Mouse (Mus musculus): ENCODE data around the gene Rnps1. TPM values are rescaled to one million over a fixed set of nuclear protein-coding genes. Genes with fewer than 3 reads are reported as not detected.

The Rnps1 gene
- polyA plus RNA-seq (2016; fragmentation: Nextera tagmentation; extraction: Ambion mirVana), result 454 and 468 TPM in 2 replicates

DNA sequence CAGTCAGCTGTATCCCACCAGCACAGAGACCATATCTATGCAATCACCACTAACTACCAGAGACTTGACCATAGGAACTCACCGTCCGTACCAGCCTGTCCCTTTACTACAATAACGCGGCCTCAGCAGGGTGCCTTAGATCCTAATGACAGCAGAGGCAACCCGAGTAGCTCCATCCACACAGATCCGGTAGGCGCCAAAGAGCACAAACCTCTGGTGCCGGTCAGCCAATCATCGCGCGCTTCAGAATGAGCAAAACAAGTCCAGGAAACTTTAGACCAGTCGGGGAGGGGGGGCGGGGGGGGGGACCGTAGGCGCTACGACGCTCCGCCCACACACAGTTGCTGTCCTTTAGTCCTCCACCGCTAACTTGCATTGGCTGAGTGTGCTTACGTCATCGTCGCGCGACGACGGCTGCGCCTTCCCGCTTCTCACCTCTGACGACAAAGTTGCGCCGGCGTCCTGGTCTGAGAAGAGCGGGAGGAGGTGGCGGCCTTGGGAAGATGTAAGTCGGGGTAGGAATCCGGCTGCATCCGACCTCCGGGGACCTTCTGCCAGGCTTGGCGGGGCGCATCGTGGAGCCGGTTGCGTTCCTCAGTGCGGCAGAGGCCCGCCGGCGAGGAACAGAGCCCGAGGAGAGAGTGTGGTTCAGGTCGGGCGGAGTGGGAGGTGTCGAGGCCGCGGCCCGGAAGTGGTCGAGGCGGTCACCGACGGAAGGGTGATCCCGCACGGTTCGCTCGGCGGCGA lies at the start of gene Rnps1:
TSS of gene Rnps1 (plus strand) at position 336 of the 747 bp plus-strand sequence.
- H3K4me1 ChIP-seq, result peaks cover 37% of the 10 kb centered on the region
- no peaks in the 10 kb centered on the region for H3K27me3 ChIP-seq (ENCODE audit: low read depth, poor library complexity, severe bottlenecking)
- peak within 1 kb of the TSS; percentile 79 for H3K4me3 ChIP-seq
- H3K9me3 ChIP-seq (replicated peaks), result no peaks in the 10 kb centered on the region
- peak within 1 kb of the TSS; percentile 97 for H3K27ac ChIP-seq (replicated peaks)
- WGBS, result under 1% methylated on average over 64 of the region's 64 CpGs
- peaks cover 54% of the 10 kb centered on the region for H3K36me3 ChIP-seq
- DNase-seq (ENCODE audit: low spot score), result peak; percentile 100

DNA sequence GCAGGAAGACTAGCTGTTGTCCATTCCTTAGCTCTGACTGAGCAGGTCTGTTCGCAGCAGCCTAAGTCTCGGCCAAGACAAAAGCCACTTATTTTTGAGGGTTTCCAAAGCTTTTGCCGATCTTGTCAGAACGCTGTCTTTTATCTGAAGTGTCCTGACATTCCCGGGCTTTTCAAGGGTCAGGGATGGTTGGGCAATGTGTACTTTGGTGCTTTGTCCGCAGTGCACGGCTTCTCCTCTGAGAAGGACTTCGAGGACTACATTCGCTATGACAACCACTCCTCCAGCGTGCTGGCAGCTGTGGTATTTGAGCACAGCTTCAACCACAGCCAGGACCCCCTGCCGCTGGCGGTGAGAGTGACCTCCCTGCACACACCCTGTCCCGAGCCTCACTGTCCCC lies 48.5 kb upstream of the Rnps1 start:
- no peak overlapping the region for H3K4me3 ChIP-seq
- H3K9me3 ChIP-seq (replicated peaks), result no peaks in the 10 kb centered on the region
- peak overlapping the region; percentile 10; the same call in 1 of the 2 replicates for H3K27ac ChIP-seq (replicated peaks)
- H3K27me3 ChIP-seq (ENCODE audit: low read depth, poor library complexity, severe bottlenecking), result no peaks in the 10 kb centered on the region
- WGBS, result 37% methylated on average over 13 of the region's 13 CpGs
- peak; percentile 15 for DNase-seq (ENCODE audit: low spot score)
- peaks cover 13% of the 10 kb centered on the region for H3K4me1 ChIP-seq
- H3K36me3 ChIP-seq, result peaks cover 33% of the 10 kb centered on the region

DNA sequence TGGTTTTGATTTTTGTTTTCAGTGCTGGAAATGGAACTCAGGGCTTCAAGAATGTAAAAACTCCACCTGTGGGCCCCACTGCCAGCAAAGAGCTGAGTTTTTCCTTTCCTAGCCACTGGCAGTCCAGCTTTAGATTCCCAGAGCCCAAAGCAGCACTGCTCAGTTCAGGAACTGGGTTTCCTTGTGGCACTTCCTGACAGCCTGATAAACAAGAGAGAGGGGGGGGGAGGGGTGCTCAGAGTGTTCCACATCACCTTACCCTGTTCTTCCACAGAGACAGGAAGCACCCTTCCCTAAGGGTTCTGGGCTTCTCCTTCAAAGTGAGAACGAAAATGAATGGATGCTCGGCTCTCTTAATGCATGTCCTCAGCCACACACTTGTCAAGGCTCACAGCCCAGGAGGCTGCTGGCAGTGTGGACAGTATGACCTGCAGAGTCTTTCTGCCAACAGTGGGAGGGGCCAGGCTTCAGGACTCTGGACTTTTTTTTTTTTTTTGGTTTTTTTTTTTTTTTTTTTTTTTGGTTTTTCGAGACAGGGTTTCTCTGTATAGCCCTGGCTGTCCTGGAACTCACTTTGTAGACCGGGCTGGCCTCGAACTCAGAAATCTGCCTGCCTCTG lies 39.2 kb upstream of the Rnps1 start:
- Histone ChIP-seq H3K4me3 (no peak overlapping the region), H3K36me3 (peaks cover 55% of the 10 kb centered on the region), H3K27ac (replicated peaks) (no peak overlapping the region), H3K4me1 (no peaks in the 10 kb centered on the region), H3K9me3 (replicated peaks) (no peaks in the 10 kb centered on the region), H3K27me3 (ENCODE audit: low read depth, poor library complexity, severe bottlenecking) (no peaks in the 10 kb centered on the region)
- 86% methylated on average over 5 of the region's 5 CpGs for WGBS
- no peak for DNase-seq (ENCODE audit: low spot score)

DNA sequence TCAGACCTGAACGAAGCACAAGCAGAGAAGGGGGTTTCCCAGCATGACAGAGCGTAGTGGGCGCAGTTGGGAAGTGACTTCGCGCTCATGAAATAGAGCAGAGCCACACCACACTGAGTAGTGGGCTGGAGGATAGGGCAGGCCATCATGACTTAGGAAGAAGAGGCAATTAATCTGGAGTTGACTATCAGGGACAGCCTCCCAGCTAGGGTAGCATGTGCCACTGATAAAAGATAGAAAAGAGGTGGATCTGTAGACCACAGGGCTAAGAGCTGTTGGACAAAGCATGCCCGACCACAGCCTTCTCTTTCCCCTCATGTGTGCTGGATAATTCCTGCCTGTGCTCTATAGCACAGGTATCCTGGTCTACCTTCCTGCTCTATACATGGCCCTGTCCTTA lies 38.5 kb upstream of the Rnps1 start:
- H3K4me3 ChIP-seq, result no peak overlapping the region
- H3K4me1 ChIP-seq, result no peaks in the 10 kb centered on the region
- WGBS, result 94% methylated on average over 6 of the region's 6 CpGs
- no peak overlapping the region for H3K27ac ChIP-seq (replicated peaks)
- no peaks in the 10 kb centered on the region for H3K9me3 ChIP-seq (replicated peaks)
- H3K36me3 ChIP-seq, result peaks cover 49% of the 10 kb centered on the region
- DNase-seq (ENCODE audit: low spot score), result no peak
- no peaks in the 10 kb centered on the region for H3K27me3 ChIP-seq (ENCODE audit: low read depth, poor library complexity, severe bottlenecking)

DNA sequence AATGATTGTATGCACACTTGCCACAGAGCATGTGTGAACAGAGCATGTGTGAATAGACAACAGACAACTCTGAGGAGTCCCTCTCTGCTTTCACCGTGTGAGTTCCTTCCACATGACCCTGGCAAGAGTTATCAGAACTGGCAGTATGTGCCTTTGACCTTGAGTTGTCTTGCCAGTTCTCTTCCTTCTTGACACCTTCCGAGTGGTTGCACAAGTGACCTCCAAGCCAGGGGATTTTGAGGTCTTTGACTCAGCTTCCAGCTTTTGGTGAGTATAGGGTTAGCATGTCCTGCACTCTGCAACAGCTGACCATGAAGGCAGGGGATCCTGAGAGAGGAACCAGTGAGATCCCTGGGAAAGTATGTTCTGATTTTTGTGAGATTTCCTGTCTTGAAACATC lies 35.9 kb upstream of the Rnps1 start:
- DNase-seq (ENCODE audit: low spot score), result no peak
- Histone ChIP-seq H3K4me1 (no peaks in the 10 kb centered on the region), H3K27ac (replicated peaks) (no peak overlapping the region), H3K4me3 (no peak overlapping the region), H3K27me3 (ENCODE audit: low read depth, poor library complexity, severe bottlenecking) (no peaks in the 10 kb centered on the region), H3K36me3 (peaks cover 50% of the 10 kb centered on the region), H3K9me3 (replicated peaks) (no peaks in the 10 kb centered on the region)
- 91% methylated on average over 2 of the region's 2 CpGs for WGBS

DNA sequence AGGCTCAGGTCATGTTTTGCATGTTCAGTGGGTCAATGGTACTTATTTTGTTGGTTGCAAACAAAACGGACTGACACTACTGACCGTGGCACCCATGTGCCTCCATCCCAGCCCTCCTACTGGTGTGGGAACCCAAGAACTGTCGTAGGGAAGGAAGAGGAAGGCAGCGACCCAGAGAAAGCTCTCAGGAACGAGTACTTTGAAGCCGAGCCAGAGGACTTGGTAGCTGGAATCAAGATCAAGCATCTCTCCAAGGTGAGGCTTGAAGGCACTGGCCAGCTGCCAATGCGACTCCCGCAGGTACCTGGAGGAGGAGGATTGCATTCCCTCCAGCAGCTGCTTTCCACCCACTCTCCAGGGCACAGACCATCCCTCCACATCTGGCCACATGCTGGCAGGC lies 30.6 kb upstream of the Rnps1 start:
- Histone ChIP-seq H3K27ac (replicated peaks) (no peak overlapping the region), H3K4me3 (no peak overlapping the region), H3K36me3 (peaks cover 59% of the 10 kb centered on the region), H3K4me1 (no peaks in the 10 kb centered on the region), H3K9me3 (replicated peaks) (no peaks in the 10 kb centered on the region), H3K27me3 (ENCODE audit: low read depth, poor library complexity, severe bottlenecking) (no peaks in the 10 kb centered on the region)
- 87% methylated on average over 8 of the region's 8 CpGs for WGBS
- no peak for DNase-seq (ENCODE audit: low spot score)

DNA sequence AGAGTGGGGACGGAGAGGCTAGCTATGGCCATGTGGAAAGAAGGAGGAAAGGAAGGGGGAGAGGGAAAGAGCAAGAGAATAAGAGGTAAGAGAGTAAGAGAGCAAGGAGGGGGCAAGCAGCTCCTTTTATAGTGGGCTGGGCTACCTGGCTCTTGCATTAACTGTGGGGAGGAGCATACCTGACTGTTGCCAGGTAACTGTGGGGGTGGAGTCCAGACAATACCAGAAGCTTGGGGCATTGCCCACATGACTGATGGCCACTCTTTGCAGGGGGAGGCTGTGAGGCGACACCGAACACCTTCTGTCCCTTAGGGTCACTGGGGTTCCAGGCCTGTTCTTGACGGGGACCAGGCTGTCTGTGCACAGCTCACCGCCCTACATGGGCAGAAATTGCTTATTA lies 25.7 kb upstream of the Rnps1 start:
- Histone ChIP-seq H3K4me3 (no peak overlapping the region), H3K27ac (replicated peaks) (no peak overlapping the region), H3K9me3 (replicated peaks) (no peaks in the 10 kb centered on the region), H3K4me1 (no peaks in the 10 kb centered on the region), H3K27me3 (ENCODE audit: low read depth, poor library complexity, severe bottlenecking) (no peaks in the 10 kb centered on the region), H3K36me3 (peaks cover 46% of the 10 kb centered on the region)
- WGBS, result 88% methylated on average over 5 of the region's 5 CpGs
- no peak for DNase-seq (ENCODE audit: low spot score)

DNA sequence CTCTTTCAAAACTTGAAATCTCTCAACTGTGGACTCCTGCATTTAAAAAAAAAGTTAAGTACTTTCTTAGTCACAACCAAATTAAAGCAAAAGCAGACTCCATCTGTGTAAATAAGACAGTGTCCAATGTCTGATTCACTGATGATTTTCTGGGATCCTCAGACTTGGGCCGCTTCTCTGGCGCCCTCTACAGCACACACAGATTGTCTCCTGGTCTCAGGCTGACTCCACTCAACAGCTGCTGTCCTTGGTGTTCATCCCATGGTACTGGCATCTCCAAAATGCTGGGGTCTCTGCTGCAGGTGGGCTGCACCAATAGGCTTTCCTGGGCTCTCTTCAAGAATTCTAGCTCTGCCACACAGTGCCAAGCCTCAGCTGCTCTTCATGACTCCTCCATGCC lies 24.5 kb upstream of the Rnps1 start:
- H3K27me3 ChIP-seq (ENCODE audit: low read depth, poor library complexity, severe bottlenecking), result no peaks in the 10 kb centered on the region
- H3K36me3 ChIP-seq, result peaks cover 35% of the 10 kb centered on the region
- no peak overlapping the region for H3K27ac ChIP-seq (replicated peaks)
- 0% methylated on average over 2 of the region's 2 CpGs for WGBS
- no peak overlapping the region for H3K4me3 ChIP-seq
- DNase-seq (ENCODE audit: low spot score), result peak; percentile 36
- no peaks in the 10 kb centered on the region for H3K9me3 ChIP-seq (replicated peaks)
- no peaks in the 10 kb centered on the region for H3K4me1 ChIP-seq

DNA sequence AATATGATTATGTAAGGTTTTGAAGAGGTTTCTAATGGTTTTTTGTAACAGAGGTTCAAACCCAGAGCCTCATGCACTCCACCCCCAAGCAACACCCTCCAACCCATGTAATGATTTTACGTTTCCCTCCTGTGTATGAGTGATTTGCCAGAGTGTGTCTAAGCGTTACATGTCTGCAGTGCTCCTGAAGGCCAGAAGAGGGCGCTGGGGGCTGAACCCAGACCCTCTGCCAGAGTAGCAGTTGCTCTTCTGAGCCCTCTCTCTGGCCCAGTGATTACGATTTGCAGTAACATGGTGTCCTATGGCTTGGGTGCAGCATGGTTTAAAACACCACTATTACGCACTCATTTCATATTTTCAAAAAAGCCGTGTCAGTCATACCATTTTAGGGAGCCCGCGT lies 23.2 kb upstream of the Rnps1 start:
- WGBS, result 69% methylated on average over 8 of the region's 8 CpGs
- no peak for DNase-seq (ENCODE audit: low spot score)
- no peaks in the 10 kb centered on the region for H3K4me1 ChIP-seq

DNA sequence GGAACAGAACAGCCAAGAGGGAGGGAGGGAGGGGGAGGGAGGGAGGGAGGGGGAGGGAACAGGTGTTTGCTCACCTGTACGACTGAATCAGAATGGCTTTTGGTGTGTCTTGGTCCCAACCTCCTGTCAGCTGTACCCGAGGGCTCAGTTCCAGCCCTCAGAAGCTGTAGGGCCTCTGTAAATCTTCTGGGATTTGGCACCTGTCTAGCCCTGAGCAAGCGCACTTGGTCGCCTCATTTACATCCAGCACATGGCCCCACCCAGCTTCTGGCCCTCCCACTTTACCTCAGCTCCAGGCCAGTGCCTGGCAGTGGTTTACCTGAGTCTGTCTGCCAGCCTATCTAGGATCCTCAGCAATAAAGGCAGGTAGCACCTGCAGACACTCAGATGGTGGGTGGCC lies 20.8 kb upstream of the Rnps1 start:
- peaks cover 15% of the 10 kb centered on the region for H3K36me3 ChIP-seq
- H3K27ac ChIP-seq (replicated peaks), result no peak overlapping the region
- no peak for DNase-seq (ENCODE audit: low spot score)
- H3K27me3 ChIP-seq (ENCODE audit: low read depth, poor library complexity, severe bottlenecking), result no peaks in the 10 kb centered on the region
- no peaks in the 10 kb centered on the region for H3K4me1 ChIP-seq
- H3K9me3 ChIP-seq (replicated peaks), result no peaks in the 10 kb centered on the region
- WGBS, result 33% methylated on average over 4 of the region's 4 CpGs
- H3K4me3 ChIP-seq, result no peak overlapping the region

More for the DNA sequence above, 23.2 kb upstream of the Rnps1 start:
- Histone ChIP-seq H3K27ac (replicated peaks) (no peak overlapping the region), H3K9me3 (replicated peaks) (no peaks in the 10 kb centered on the region), H3K4me3 (no peak overlapping the region), H3K36me3 (peaks cover 23% of the 10 kb centered on the region), H3K27me3 (ENCODE audit: low read depth, poor library complexity, severe bottlenecking) (no peaks in the 10 kb centered on the region)

DNA sequence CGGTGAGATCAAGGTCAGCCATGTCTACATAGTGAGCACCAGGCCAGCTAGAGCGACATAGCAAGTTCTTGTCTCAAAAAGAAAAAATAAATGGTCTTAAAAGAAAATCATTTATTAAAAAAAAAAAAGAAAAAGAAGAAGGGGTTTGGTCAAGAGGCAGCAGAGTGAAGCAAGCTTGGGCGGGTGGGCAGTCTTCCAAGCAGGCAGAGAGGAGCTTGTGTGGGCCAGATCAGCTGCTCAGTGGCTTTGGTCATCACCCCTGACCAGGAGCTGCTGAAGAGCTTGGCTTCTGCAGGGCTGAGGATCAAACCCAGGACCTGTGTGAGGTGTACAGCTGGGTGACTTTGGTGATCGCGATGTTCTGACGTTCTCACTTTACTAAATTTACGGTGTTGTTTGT lies 19.9 kb upstream of the Rnps1 start:
- H3K27ac ChIP-seq (replicated peaks), result no peak overlapping the region
- H3K4me1 ChIP-seq, result no peaks in the 10 kb centered on the region
- H3K36me3 ChIP-seq, result peaks cover 17% of the 10 kb centered on the region
- H3K4me3 ChIP-seq, result no peak overlapping the region
- DNase-seq (ENCODE audit: low spot score), result no peak
- WGBS, result 92% methylated on average over 7 of the region's 7 CpGs
- H3K27me3 ChIP-seq (ENCODE audit: low read depth, poor library complexity, severe bottlenecking), result no peaks in the 10 kb centered on the region
- no peaks in the 10 kb centered on the region for H3K9me3 ChIP-seq (replicated peaks)

DNA sequence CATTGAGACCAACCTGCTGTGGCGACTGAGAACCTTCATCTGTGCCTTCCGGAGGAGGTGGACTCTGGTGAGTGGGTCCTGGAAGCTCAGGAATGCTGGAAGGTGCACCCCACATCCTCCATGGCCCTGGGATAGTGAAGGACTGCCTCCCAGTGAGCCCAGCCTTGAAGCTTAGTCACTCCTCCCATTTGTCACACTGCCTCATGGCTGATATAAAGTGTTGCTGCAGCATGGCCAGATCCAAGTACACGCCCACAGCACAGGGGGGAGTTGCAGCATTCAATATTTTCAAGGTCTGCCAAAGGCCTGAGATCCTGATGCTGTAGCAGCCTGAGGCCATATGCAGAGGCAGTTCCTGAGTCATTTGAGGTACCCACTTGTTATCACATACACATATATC lies 12.0 kb upstream of the Rnps1 start:
- Histone ChIP-seq H3K9me3 (replicated peaks) (no peaks in the 10 kb centered on the region), H3K36me3 (peaks cover 77% of the 10 kb centered on the region), H3K27me3 (ENCODE audit: low read depth, poor library complexity, severe bottlenecking) (no peaks in the 10 kb centered on the region), H3K4me1 (no peaks in the 10 kb centered on the region), H3K4me3 (no peak overlapping the region), H3K27ac (replicated peaks) (no peak overlapping the region)
- no peak for DNase-seq (ENCODE audit: low spot score)
- 72% methylated on average over 3 of the region's 3 CpGs for WGBS

DNA sequence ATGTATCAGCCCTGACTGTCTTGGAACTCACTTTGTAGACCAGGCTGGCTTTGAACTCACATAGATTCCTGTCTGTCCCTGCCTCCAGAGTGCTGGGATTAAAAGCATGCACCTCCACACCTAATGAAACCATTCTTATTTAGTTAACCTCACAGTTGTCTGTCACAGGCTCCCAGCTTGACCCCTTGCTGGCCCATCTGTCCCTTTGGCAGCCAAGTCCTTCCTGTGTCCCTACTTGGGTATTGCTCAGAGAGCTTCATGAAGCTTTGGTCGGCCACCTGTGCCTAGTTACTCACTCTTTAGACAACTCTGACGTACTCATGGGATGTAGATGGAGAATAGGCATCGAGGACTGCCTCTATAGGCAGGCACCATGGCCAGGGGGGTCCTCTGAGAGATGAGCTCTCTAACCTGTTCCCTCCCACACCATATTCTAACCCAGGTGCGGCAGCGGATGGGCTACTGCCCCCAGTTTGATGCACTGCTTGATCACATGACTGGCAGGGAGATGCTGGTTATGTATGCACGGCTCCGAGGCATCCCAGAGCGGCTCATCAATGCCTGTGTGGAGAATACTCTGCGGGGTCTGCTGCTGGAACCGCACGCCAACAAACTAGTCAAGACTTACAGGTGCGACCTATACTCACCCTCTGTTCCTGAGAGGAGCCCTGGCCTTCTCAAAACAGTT lies 7.1 kb upstream of the Rnps1 start:
- Histone ChIP-seq H3K9me3 (replicated peaks) (no peaks in the 10 kb centered on the region), H3K4me3 (no peak overlapping the region), H3K27ac (replicated peaks) (no peak overlapping the region), H3K36me3 (peaks cover 80% of the 10 kb centered on the region), H3K27me3 (ENCODE audit: low read depth, poor library complexity, severe bottlenecking) (no peaks in the 10 kb centered on the region), H3K4me1 (no peaks in the 10 kb centered on the region)
- DNase-seq (ENCODE audit: low spot score), result no peak
- 90% methylated on average over 12 of the region's 12 CpGs for WGBS
